Mouse (Mus musculus) midbrain, embryonic 13.5 days (tissue): Measurements from ENCODE around the gene Nhsl1. TPM values are rescaled to one million over a fixed set of nuclear protein-coding genes. Genes with fewer than 3 reads are reported as not detected.

Experiments used
- ATAC-seq: fragments of 200-750 bp; cut with Nextera tagmentation; 2 replicates; pipeline ENCODE4 v1.8.0; 2017; ENCODE audit warnings: mild to moderate bottlenecking, moderate TSS enrichment, moderate library complexity
- H3K27ac ChIP-seq: fragments of 300-500 bp; sonication (generic); 2 replicates; pipeline ENCODE4 v1.5.1; 2015; ENCODE audit warnings: inconsistent platforms, mild to moderate bottlenecking, moderate library complexity
- H3K27me3 ChIP-seq: fragments of 300-500 bp; sonication (generic); 2 replicates; pipeline ENCODE4 v1.6.1; 2015; ENCODE audit warnings: mild to moderate bottlenecking, inconsistent platforms
- H3K36me3 ChIP-seq: fragments of 300-500 bp; sonication (generic); 2 replicates; pipeline ENCODE4 v1.6.1; 2015; ENCODE audit warnings: mild to moderate bottlenecking, inconsistent platforms
- H3K4me1 ChIP-seq: fragments of 300-500 bp; sonication (generic); replicated peaks from 2 replicates; pipeline ENCODE4 v1.6.1; 2015; ENCODE audit warnings: inconsistent platforms
- H3K4me2 ChIP-seq: fragments of 300-500 bp; sonication (generic); replicated peaks from 2 replicates; pipeline ENCODE4 v1.6.1; 2015; ENCODE audit warnings: moderate library complexity, mild to moderate bottlenecking, inconsistent platforms
- H3K4me3 ChIP-seq: fragments of 300-500 bp; sonication (generic); replicated peaks from 2 replicates; pipeline ENCODE4 v1.5.1; 2015; ENCODE audit warnings: mild to moderate bottlenecking, inconsistent platforms
- H3K9ac ChIP-seq: fragments of 300-500 bp; sonication (generic); replicated peaks from 2 replicates; pipeline ENCODE4 v1.6.1; 2015; ENCODE audit warnings: mild to moderate bottlenecking, inconsistent platforms
- H3K9me3 ChIP-seq: fragments of 300-500 bp; sonication (generic); 2 replicates; pipeline ENCODE4 v1.6.1; 2016; ENCODE audit warnings: mild to moderate bottlenecking, inconsistent platforms
- WGBS: fragments of 180-500 bp; shearing (Covaris S2); methylation state at CpG from one replicate; pipeline ENCODE4 v1.1.7; 2015; 5-methylcytosine and 5-hydroxymethylcytosine counted together
- polyA plus RNA-seq: library from polyadenylated mRNA; unstranded; fragments of >200 nt; fragmentation: Nextera tagmentation; extraction: Ambion mirVana; gene quantifications from 2 replicates; pipeline ENCODE4 v1.2.1, GENCODE M21; 2015

The Nhsl1 gene
- polyA plus RNA-seq, 1 experiment from 2014 or later: 14.3 TPM

DNA sequence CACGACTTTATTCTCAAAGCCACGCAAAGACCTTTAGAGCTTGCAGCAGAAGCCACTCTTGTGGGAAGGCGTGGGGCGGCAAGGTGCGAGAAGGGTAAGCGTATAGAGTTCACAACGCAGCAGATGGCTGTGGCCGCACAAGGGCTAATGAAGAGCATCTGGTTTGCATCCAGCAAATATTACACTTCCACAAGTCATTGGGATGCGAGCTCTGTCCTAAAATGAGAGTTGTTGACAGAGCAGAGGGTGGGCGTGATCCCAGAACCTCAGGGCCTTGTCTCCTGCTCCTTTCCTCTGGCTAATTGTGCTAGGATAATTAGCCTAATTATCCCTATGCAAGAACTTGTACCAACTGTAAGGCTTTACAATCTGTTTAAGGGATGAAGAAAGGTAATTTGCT lies 186.9 kb downstream of the Nhsl1 start:
- no peaks in the 10 kb centered on the region for H3K9me3 ChIP-seq
- 0 out of 2 replicates have a peak, but pooled peaks have one; percentile 27 for ATAC-seq
- 84% methylated on average over 10 of the region's 10 CpGs for WGBS
- no peak overlapping the region for H3K9ac ChIP-seq
- H3K4me2 ChIP-seq: no peak overlapping the region
- H3K4me1 ChIP-seq: peaks cover 21% of the 10 kb centered on the region
- no peak overlapping the region for H3K4me3 ChIP-seq
- H3K27ac ChIP-seq: peak overlapping the region; percentile 17; the same call in 1 of the 2 replicates
- H3K36me3 ChIP-seq: 0 out of 2 replicates have a peak, but pooled peaks cover 2% of the 10 kb centered on the region
- no peaks in the 10 kb centered on the region for H3K27me3 ChIP-seq

DNA sequence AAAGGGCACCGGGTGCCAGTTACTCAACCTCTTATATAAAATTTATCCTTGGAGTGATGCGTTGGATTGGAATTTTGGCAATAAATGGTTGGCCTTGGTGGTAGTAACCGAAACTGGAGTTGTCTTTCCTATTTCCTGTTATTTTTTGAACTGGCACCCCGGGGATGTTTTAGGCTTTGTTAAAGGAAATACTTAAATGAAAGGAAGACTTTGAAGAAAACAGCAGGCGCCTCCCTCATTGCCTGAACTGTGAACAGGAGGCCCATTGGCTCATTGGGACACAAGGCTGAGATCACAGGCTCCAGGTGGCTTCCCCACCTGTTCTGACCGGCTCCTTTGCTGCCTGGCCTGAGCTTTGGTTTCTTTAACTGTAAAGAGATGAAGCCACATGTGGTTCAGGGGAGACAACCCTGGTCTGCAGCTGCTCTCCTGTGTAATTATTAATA lies 187.7 kb downstream of the Nhsl1 start:
- Histone ChIP-seq H3K9ac (no peak overlapping the region), H3K27me3 (no peaks in the 10 kb centered on the region), H3K4me1 (peaks cover 21% of the 10 kb centered on the region), H3K4me3 (no peak overlapping the region), H3K9me3 (no peaks in the 10 kb centered on the region), H3K4me2 (no peak overlapping the region), H3K27ac (peak overlapping the region; percentile 5; the same call in 1 of the 2 replicates), H3K36me3 (peaks cover 4% of the 10 kb centered on the region)
- ATAC-seq: no peak
- WGBS: 77% methylated on average over 6 of the region's 6 CpGs

DNA sequence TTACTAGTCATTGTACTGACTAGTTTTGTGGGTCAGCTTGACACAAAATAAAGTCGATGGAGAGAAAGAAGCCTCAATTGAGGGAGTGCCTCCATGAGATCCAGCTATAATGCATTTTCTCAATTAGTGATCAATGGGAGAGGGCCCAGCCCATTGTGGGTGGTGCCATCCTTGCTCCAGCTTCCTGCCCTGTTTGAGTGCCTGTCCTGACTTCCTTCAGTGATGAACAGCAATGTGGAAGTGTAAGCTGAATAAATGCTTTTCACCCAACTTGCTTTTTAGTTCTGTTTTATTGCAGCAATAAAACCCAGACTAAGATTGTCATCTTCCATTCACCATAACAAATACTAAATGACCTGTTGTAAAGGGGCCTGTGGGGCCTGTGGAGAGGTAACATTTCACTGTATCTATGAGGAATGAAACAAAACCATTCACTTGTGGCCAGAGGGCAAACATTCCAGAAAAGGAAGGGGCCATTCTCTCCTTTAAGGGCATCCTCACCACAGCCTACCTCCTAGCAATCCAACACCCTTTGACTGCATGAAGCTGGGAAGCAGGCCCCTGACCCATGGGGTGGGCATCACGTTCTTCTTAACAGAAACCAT lies 189.2 kb downstream of the Nhsl1 start:
- H3K27ac ChIP-seq: no peak overlapping the region
- H3K36me3 ChIP-seq: peaks cover 10% of the 10 kb centered on the region
- H3K4me3 ChIP-seq: no peak overlapping the region
- 90% methylated on average over 2 of the region's 2 CpGs for WGBS
- H3K9me3 ChIP-seq: no peaks in the 10 kb centered on the region
- no peak for ATAC-seq
- H3K27me3 ChIP-seq: no peaks in the 10 kb centered on the region
- H3K4me1 ChIP-seq: peaks cover 21% of the 10 kb centered on the region
- no peak overlapping the region for H3K9ac ChIP-seq
- no peak overlapping the region for H3K4me2 ChIP-seq

DNA sequence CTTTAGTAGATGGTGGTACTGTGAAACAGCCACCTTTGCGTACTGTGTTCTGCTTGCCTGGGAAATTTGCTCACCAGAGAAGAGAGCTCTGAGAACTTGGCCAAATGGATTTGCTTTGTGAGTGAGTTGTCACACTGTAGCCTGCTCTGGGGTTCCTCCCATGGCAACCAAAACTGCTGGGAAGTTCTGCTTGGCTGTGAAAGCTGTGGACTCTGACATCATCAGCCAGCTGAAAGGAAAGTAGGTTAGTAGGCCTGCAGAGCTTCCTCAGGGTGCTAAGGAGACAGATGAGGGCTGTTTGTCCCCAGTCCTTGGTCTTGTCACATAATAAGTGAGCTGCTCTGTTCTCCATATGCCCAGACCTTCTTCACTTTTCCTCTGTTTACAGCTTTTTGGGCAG lies 189.8 kb downstream of the Nhsl1 start:
- WGBS: 100% methylated on average over 1 of the region's 1 CpGs
- Histone ChIP-seq H3K4me3 (no peak overlapping the region), H3K27me3 (no peaks in the 10 kb centered on the region), H3K9ac (no peak overlapping the region), H3K4me1 (peaks cover 21% of the 10 kb centered on the region), H3K4me2 (no peak overlapping the region), H3K27ac (no peak overlapping the region), H3K36me3 (peaks cover 10% of the 10 kb centered on the region), H3K9me3 (no peaks in the 10 kb centered on the region)
- 0 out of 2 replicates have a peak, but pooled peaks have one; percentile 14 for ATAC-seq

DNA sequence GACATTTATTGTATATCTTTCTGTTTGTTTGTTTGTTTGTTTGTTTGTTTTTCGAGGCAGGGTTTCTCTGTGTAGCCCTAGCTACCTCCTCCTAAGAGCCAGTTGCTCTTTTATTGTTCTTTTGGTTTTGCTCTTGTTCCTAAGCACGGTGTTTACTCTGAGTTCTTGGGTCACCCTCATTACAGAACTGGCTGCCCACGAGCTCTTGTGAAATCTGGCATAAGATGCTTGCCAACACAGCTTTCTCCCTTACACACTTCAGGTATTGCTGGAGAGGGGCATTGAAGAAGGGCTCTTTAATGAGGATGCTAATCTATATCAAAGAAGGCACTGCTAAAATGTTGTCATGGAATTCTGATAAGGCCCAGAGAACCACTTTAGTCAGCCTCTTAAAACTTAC lies 191.9 kb downstream of the Nhsl1 start:
- no peak overlapping the region for H3K4me2 ChIP-seq
- WGBS: 90% methylated on average over 3 of the region's 3 CpGs
- no peak overlapping the region for H3K9ac ChIP-seq
- H3K27ac ChIP-seq: no peak overlapping the region
- no peak for ATAC-seq
- H3K4me3 ChIP-seq: no peak overlapping the region
- H3K36me3 ChIP-seq: peaks cover 10% of the 10 kb centered on the region
- H3K4me1 ChIP-seq: peaks cover 17% of the 10 kb centered on the region
- H3K27me3 ChIP-seq: no peaks in the 10 kb centered on the region
- no peaks in the 10 kb centered on the region for H3K9me3 ChIP-seq

DNA sequence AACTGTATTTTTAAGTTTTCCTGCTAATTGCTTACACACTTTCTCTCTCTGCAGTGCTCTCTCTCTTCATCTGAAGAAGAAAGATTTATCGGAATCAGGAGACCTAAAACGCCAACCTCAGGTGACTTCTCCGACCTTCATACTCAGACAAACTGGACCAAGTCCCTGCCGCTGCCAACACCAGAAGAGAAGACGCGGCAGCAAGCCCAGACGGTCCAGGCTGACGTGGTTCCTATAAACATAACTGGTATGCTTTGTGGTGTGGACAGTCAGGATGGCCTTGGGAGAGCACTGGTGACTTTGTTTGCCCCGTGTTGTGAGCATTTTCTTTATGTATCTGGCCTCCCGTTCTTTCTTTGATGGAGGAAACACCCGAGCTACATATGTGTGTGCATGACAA lies 192.7 kb downstream of the Nhsl1 start:
- H3K36me3 ChIP-seq: peaks cover 10% of the 10 kb centered on the region
- H3K4me1 ChIP-seq: peaks cover 9% of the 10 kb centered on the region
- no peaks in the 10 kb centered on the region for H3K27me3 ChIP-seq
- no peaks in the 10 kb centered on the region for H3K9me3 ChIP-seq
- H3K4me3 ChIP-seq: no peak overlapping the region
- H3K4me2 ChIP-seq: no peak overlapping the region
- H3K9ac ChIP-seq: no peak overlapping the region
- 94% methylated on average over 11 of the region's 11 CpGs for WGBS
- no peak for ATAC-seq
- no peak overlapping the region for H3K27ac ChIP-seq

DNA sequence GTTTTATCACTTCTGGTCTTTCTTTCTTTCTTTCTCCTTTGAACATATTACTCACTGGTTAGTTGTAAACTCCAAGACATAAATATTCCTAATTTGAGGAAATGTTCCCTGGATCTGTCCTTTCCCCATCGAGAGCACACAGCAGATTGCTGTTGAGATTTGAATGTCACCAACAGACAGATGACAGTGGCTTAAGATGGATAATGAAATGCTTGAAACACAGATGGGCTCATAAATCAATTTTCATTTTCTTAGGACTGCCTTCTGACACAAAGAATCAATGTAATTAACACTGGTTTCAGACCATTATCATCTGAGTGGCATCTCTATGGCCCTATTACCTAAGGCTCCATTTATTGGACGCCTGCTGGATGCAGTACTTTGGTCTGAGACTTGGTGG lies 203.8 kb downstream of the Nhsl1 start:
- Histone ChIP-seq H3K27me3 (no peaks in the 10 kb centered on the region), H3K27ac (no peak overlapping the region), H3K36me3 (peaks cover 32% of the 10 kb centered on the region), H3K9me3 (no peaks in the 10 kb centered on the region), H3K9ac (no peak overlapping the region), H3K4me2 (no peak overlapping the region), H3K4me1 (peaks cover 22% of the 10 kb centered on the region), H3K4me3 (no peak overlapping the region)
- WGBS: 69% methylated on average over 2 of the region's 2 CpGs
- ATAC-seq: no peak

DNA sequence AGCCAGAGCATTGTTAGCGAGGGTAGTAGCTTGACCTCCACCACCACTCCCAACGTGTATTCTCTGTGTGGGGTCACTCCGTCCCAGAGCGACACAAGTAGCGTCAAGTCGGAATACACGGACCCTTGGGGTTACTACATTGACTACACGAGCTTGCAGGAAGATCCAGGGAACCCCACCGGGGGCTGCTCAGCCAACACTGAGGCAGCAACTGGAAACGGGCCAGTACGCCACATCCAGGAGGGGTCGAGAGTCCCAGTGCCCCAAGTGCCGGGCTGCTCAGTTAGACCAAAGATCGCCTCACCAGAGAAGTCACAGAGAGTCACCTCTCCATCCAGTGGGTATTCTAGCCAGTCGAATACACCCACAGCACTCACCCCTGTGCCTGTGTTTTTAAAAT lies 206.5 kb downstream of the Nhsl1 start:
- H3K4me3 ChIP-seq: no peak overlapping the region
- H3K27ac ChIP-seq: no peak overlapping the region
- peaks cover 16% of the 10 kb centered on the region for H3K4me1 ChIP-seq
- H3K9ac ChIP-seq: no peak overlapping the region
- no peak for ATAC-seq
- peaks cover 34% of the 10 kb centered on the region for H3K36me3 ChIP-seq
- H3K27me3 ChIP-seq: no peaks in the 10 kb centered on the region
- no peaks in the 10 kb centered on the region for H3K9me3 ChIP-seq
- WGBS: 79% methylated on average over 15 of the region's 15 CpGs
- H3K4me2 ChIP-seq: no peak overlapping the region

DNA sequence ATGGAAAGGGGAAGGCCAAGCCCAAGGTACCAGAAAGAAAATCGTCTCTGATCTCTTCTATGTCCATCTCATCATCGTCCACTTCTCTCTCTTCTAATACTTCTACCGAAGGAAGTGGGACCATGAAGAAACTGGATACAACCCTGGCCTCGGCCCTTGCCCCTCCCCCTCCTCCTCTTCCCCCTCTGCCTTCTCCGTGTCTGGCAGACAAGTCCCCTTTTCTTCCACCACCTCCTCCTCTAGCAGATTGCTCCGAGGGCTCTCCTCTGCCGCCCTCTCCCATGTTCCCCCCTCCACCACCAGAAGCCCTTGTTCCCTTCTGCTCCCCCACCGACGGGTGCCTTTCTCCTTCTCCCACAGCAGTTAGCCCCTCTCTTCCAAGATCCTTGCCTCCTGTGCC lies 206.9 kb downstream of the Nhsl1 start:
- peak overlapping the region; percentile 21; the same call in 1 of the 2 replicates for H3K27ac ChIP-seq
- H3K4me1 ChIP-seq: peaks cover 16% of the 10 kb centered on the region
- H3K36me3 ChIP-seq: peaks cover 34% of the 10 kb centered on the region
- 61% methylated on average over 9 of the region's 9 CpGs for WGBS
- H3K9me3 ChIP-seq: no peaks in the 10 kb centered on the region
- H3K9ac ChIP-seq: no peak overlapping the region
- H3K27me3 ChIP-seq: no peaks in the 10 kb centered on the region
- H3K4me2 ChIP-seq: no peak overlapping the region
- H3K4me3 ChIP-seq: no peak overlapping the region
- ATAC-seq: no peak

DNA sequence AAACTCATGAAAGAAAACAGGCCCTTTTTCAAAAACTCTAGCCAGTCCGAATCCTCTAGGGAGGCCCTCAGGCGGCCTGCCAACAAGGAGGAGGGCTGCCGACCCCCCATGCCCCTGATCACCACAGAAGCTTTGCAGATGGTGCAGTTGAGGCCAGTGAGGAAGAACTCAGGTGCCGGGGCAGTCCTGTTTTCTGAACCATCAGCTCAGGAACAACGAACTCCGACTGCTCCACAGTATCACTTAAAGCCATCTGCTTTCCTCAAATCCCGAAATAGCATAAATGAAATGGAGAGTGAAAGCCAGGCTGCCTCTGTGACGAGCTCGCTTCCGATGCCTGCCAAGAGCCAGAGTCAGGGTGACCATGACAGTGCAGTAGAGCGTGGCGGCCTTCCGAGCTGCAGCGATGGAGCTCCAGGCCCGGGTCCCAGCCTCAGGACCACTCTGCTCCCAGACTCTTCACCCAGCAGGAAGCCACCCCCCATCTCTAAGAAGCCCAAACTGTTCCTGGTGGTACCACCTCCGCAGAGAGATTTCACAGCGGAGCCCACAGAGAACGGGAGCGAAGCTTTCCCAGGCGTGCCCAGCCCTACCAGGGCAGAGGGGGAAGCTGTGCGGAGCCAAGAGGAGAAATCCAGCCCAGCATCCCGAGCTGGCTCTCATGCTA lies 207.5 kb downstream of the Nhsl1 start:
- WGBS: 82% methylated on average over 22 of the region's 22 CpGs
- Histone ChIP-seq H3K36me3 (peaks cover 37% of the 10 kb centered on the region), H3K27ac (peak overlapping the region; percentile 21; the same call in 1 of the 2 replicates), H3K4me1 (peaks cover 16% of the 10 kb centered on the region), H3K9me3 (no peaks in the 10 kb centered on the region), H3K4me2 (no peak overlapping the region), H3K4me3 (no peak overlapping the region), H3K9ac (no peak overlapping the region), H3K27me3 (no peaks in the 10 kb centered on the region)
- ATAC-seq: peak; percentile 49; the same call in 1 of the 2 replicates

DNA sequence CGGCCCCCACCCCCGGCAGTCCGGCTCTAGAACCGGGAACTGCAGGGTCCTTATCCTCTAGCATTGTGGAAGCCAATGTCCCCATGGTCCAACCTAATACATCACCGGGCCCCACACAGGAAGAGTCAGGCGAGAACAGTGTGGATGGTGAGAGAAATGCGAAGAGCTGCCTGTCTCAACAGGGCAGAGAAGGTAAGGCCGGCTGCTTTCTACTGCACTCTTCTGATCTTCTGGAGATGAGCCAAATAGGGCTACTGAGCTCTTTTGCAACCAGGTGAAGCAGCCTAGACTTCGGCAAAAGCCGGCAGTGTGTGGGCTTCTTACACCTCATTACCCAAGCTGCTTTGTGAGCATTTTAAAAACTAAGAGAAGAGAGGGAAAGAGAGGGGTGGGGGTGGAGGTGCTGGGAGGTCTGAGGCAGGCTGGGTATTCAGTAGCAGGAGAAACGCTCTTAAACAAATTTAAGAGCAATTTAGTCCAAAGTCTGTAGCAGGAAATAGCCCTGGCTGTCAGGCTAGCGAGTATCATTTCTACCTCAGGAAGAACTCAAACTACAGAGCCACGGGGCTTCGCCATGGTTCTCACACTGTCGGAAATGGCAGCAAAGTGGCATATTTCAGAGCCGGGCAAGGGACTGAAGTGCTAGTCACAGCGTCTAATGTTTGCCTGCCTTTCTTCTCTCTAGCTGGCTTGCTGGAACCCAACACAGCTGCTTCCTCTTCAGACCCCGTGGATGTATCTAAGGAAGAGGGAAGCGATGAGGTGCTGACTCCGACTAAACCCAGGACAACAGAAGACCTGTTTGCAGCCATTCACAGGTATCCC lies 208.3 kb downstream of the Nhsl1 start:
- WGBS: 79% methylated on average over 20 of the region's 20 CpGs
- Histone ChIP-seq H3K27me3 (no peaks in the 10 kb centered on the region), H3K4me3 (no peak overlapping the region), H3K9ac (no peak overlapping the region), H3K9me3 (no peaks in the 10 kb centered on the region), H3K4me2 (no peak overlapping the region), H3K36me3 (peaks cover 44% of the 10 kb centered on the region), H3K27ac (no peak overlapping the region), H3K4me1 (peaks cover 16% of the 10 kb centered on the region)
- no peak; the same call in none of the 2 replicates for ATAC-seq

DNA sequence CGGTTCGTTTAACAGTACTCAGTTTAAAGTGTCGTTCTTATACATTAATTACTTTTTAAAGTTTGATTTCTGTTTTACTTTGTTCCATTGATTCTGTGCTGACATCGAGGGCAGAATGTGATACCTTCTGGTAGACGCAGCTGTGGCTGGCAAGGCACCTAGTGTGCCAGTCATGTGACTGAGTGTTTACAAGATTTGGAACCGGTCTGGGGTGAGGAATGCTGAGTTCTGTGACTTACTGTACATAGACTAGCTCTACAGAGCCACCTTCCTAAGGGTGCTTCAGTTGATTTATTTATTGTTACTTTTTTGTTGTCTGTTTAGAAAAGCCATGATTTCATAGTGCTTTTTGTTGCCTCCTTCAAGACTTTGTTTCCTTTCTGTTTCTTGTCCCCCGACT lies 209.0 kb downstream of the Nhsl1 start:
- WGBS: 80% methylated on average over 7 of the region's 7 CpGs
- H3K9me3 ChIP-seq: no peaks in the 10 kb centered on the region
- ATAC-seq: no peak
- no peak overlapping the region for H3K9ac ChIP-seq
- H3K27ac ChIP-seq: no peak overlapping the region
- H3K27me3 ChIP-seq: no peaks in the 10 kb centered on the region
- H3K36me3 ChIP-seq: peaks cover 48% of the 10 kb centered on the region
- no peak overlapping the region for H3K4me3 ChIP-seq
- H3K4me2 ChIP-seq: no peak overlapping the region
- peaks cover 16% of the 10 kb centered on the region for H3K4me1 ChIP-seq
